Mouse (Mus musculus): ENCODE results near the gene Ryk. TPM values are rescaled to one million over a fixed set of nuclear protein-coding genes. Genes with fewer than 3 reads are reported as not detected.

Ryk gene
- 31.0 and 50.8 TPM in 2 replicates for polyA plus RNA-seq (2014; fragmentation: Nextera tagmentation; extraction: Ambion mirVana)

DNA sequence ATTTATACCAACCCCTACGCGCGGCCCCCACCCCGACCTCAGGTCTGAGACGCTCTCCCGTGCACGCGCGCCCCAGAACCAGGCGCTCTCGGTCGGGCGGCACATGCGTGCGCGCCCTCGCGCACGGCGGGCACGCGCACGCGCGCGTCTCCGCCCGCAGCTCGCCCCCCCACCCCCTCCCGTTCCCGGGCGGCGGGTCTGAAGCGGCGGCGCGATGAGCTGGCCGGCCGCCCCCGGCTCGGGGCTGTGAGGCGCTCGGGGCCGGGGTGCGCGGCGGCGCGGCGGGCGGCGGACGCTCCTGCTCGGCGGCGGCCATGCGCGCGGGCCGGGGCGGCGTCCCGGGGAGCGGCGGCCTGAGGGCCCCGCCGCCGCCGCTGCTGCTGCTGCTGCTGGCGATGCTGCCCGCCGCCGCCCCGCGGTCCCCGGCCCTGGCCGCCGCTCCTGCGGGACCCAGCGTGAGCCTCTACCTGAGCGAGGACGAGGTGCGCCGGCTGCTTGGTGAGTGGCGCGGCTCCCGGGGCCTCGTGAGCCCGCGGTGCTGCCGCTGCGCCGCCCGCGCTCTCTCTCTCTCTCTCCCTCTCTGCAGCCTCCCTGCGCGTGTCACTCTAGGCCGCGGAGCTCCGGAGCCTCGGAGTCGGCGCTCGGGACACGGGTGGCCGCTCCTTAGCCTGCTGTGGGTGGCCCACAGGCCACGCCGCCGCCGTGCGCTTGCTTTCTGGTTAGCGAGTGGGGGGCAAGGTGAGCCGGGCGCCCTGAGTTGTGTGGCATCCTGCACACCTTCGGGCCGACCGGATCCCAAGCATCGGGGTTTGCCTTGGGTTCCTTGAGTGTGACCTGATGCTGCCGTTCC lies at the start of gene Ryk:
TSS of gene Ryk (plus strand) at position 176 of the 850 bp plus-strand sequence.
- peak; percentile 89 for DNase-seq (ENCODE audit: low spot score)
- H3K27ac ChIP-seq (replicated peaks; ENCODE audit: low read depth, low read length) = peak within 1 kb of the TSS; percentile 81
- peak within 1 kb of the TSS; percentile 91 for H3K4me3 ChIP-seq (ENCODE audit: low read depth, low read length)
- peak; percentile 64 for ATAC-seq (replicated peaks; ENCODE audit: insufficient number of reproducible peaks, low FRiP score, low TSS enrichment, low read depth)
- H3K27me3 ChIP-seq (ENCODE audit: control insufficient read depth, insufficient read depth, low read length) = no peaks in the 10 kb centered on the region
- WGBS = under 1% methylated on average over 69 of the region's 119 CpGs
- no peaks in the 10 kb centered on the region for H3K36me3 ChIP-seq (replicated peaks; ENCODE audit: control insufficient read depth, insufficient read depth, low read depth, low read length)
- no peaks in the 10 kb centered on the region for H3K9me3 ChIP-seq (replicated peaks; ENCODE audit: control insufficient read depth, low read length)
- H3K9ac ChIP-seq (replicated peaks; ENCODE audit: low read length) = peak within 1 kb of the TSS; percentile 98
- 0 out of 2 replicates have a peak, but pooled peaks cover 3% of the 10 kb centered on the region for H3K4me1 ChIP-seq (ENCODE audit: control insufficient read depth, insufficient read depth, low read length)
- peak within 1 kb of the TSS; percentile 77 for H3K4me2 ChIP-seq (ENCODE audit: low read depth, low read length)

DNA sequence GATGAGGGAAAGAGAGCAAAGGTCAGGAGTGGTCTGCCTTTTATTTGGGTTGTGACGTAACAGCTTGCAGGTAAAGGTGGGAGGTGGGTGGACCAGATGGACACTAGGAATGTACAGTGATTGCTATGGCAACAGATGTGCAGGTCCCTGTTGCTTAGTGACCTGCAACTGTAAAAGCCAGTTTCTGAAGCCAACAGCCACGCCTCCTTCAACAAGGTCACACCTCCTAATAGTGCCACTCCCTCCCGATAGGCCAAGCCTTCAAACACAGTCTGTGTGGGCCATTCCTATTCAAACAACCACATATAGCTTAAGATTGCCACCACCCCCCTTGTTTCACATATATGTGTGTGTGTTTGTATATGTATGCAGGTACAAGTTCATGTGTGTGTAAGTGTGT lies 45.2 kb upstream of the Ryk start:
- Histone ChIP-seq H3K27me3 (ENCODE audit: control insufficient read depth, insufficient read depth, low read length) (no peaks in the 10 kb centered on the region), H3K4me3 (ENCODE audit: low read depth, low read length) (no peak overlapping the region), H3K27ac (replicated peaks; ENCODE audit: low read depth, low read length) (no peak overlapping the region), H3K36me3 (replicated peaks; ENCODE audit: control insufficient read depth, insufficient read depth, low read depth, low read length) (no peaks in the 10 kb centered on the region), H3K4me1 (ENCODE audit: control insufficient read depth, insufficient read depth, low read length) (no peaks in the 10 kb centered on the region), H3K9ac (replicated peaks; ENCODE audit: low read length) (no peak overlapping the region), H3K4me2 (ENCODE audit: low read depth, low read length) (no peak overlapping the region), H3K9me3 (replicated peaks; ENCODE audit: control insufficient read depth, low read length) (no peaks in the 10 kb centered on the region)
- DNase-seq (ENCODE audit: low spot score) = no peak
- WGBS = 68% methylated on average over 3 of the region's 3 CpGs
- no peak for ATAC-seq (replicated peaks; ENCODE audit: insufficient number of reproducible peaks, low FRiP score, low TSS enrichment, low read depth)

DNA sequence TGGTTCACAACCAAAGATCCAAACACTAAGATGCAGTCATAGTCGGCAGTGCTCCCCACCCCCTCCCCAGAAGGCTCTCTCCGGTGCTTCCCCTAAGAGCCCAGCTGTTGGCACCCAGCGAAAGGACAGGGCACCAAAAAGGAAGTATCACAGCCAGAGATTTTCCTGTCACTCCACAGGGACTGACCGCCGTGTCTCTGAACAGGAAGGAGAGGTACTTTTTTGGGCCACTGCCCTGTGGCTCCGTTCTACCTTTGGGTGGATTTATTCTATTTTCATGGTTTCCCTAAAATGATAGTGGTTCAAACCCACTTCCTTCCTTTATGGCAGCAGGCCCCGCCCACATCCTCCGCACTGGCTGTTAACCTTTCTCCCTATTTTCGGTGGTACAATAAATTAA lies 42.9 kb upstream of the Ryk start:
- Histone ChIP-seq H3K4me3 (ENCODE audit: low read depth, low read length) (no peak overlapping the region), H3K9me3 (replicated peaks; ENCODE audit: control insufficient read depth, low read length) (no peaks in the 10 kb centered on the region), H3K4me2 (ENCODE audit: low read depth, low read length) (no peak overlapping the region), H3K4me1 (ENCODE audit: control insufficient read depth, insufficient read depth, low read length) (no peaks in the 10 kb centered on the region), H3K36me3 (replicated peaks; ENCODE audit: control insufficient read depth, insufficient read depth, low read depth, low read length) (no peaks in the 10 kb centered on the region), H3K27ac (replicated peaks; ENCODE audit: low read depth, low read length) (no peak overlapping the region), H3K27me3 (ENCODE audit: control insufficient read depth, insufficient read depth, low read length) (no peaks in the 10 kb centered on the region), H3K9ac (replicated peaks; ENCODE audit: low read length) (no peak overlapping the region)
- no peak for DNase-seq (ENCODE audit: low spot score)
- ATAC-seq (replicated peaks; ENCODE audit: insufficient number of reproducible peaks, low FRiP score, low TSS enrichment, low read depth) = no peak
- WGBS = 70% methylated on average over 9 of the region's 9 CpGs

- Histone ChIP-seq H3K4me1 (ENCODE audit: control insufficient read depth, insufficient read depth, low read length) (no peaks in the 10 kb centered on the region), H3K9ac (replicated peaks; ENCODE audit: low read length) (no peak overlapping the region), H3K4me3 (ENCODE audit: low read depth, low read length) (no peak overlapping the region), H3K27me3 (ENCODE audit: control insufficient read depth, insufficient read depth, low read length) (no peaks in the 10 kb centered on the region), H3K27ac (replicated peaks; ENCODE audit: low read depth, low read length) (no peak overlapping the region), H3K4me2 (ENCODE audit: low read depth, low read length) (no peak overlapping the region), H3K9me3 (replicated peaks; ENCODE audit: control insufficient read depth, low read length) (no peaks in the 10 kb centered on the region), H3K36me3 (replicated peaks; ENCODE audit: control insufficient read depth, insufficient read depth, low read depth, low read length) (no peaks in the 10 kb centered on the region)
- no peak for DNase-seq (ENCODE audit: low spot score)
- WGBS = 74% methylated on average over 14 of the region's 15 CpGs
- ATAC-seq (replicated peaks; ENCODE audit: insufficient number of reproducible peaks, low FRiP score, low TSS enrichment, low read depth) = no peak
Observed at GRCm38 (mm10) chr9:102792836-102793235, 41.9 kb upstream of the Ryk start.

- no peak for ATAC-seq (replicated peaks; ENCODE audit: insufficient number of reproducible peaks, low FRiP score, low TSS enrichment, low read depth)
- Histone ChIP-seq H3K27ac (replicated peaks; ENCODE audit: low read depth, low read length) (no peak overlapping the region), H3K4me2 (ENCODE audit: low read depth, low read length) (no peak overlapping the region), H3K4me3 (ENCODE audit: low read depth, low read length) (no peak overlapping the region), H3K27me3 (ENCODE audit: control insufficient read depth, insufficient read depth, low read length) (no peaks in the 10 kb centered on the region), H3K9me3 (replicated peaks; ENCODE audit: control insufficient read depth, low read length) (no peaks in the 10 kb centered on the region), H3K4me1 (ENCODE audit: control insufficient read depth, insufficient read depth, low read length) (no peaks in the 10 kb centered on the region), H3K36me3 (replicated peaks; ENCODE audit: control insufficient read depth, insufficient read depth, low read depth, low read length) (no peaks in the 10 kb centered on the region), H3K9ac (replicated peaks; ENCODE audit: low read length) (no peak overlapping the region)
- DNase-seq (ENCODE audit: low spot score) = no peak
- 64% methylated on average over 12 of the region's 12 CpGs for WGBS
Observed at GRCm38 (mm10) chr9:102793286-102793809, 41.4 kb upstream of the Ryk start.

DNA sequence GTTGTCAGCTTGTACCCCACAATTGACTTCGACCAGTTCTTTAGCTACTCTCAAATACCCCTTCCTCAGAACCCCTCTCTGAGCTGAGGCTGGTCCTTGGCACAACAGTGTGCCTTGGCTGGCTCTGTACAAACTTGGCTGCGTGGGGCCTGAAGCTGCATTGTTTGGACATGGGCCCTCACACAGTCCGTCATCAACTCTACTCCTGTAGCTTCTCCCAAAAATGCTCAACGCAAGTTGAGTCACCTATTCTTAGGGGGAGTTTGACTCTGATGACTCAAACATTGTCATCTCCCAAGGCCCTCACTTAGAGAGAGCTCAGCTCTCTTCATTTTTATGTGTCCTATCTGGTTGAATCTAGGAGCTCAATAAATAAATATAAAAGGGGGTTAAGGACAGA lies 36.3 kb upstream of the Ryk start:
- H3K27ac ChIP-seq (replicated peaks; ENCODE audit: low read depth, low read length) = no peak overlapping the region
- 82% methylated on average over 4 of the region's 4 CpGs for WGBS

GRCm38 (mm10) chr9:102806056-102806573 lies 28.6 kb upstream of the Ryk start:
- no peak overlapping the region for H3K9ac ChIP-seq (replicated peaks; ENCODE audit: low read length)
- no peaks in the 10 kb centered on the region for H3K27me3 ChIP-seq (ENCODE audit: control insufficient read depth, insufficient read depth, low read length)
- H3K4me2 ChIP-seq (ENCODE audit: low read depth, low read length) = no peak overlapping the region
- no peak overlapping the region for H3K4me3 ChIP-seq (ENCODE audit: low read depth, low read length)
- no peak overlapping the region for H3K27ac ChIP-seq (replicated peaks; ENCODE audit: low read depth, low read length)
- ATAC-seq (replicated peaks; ENCODE audit: insufficient number of reproducible peaks, low FRiP score, low TSS enrichment, low read depth) = no peak
- H3K36me3 ChIP-seq (replicated peaks; ENCODE audit: control insufficient read depth, insufficient read depth, low read depth, low read length) = no peaks in the 10 kb centered on the region
- no peaks in the 10 kb centered on the region for H3K9me3 ChIP-seq (replicated peaks; ENCODE audit: control insufficient read depth, low read length)
- no peak for DNase-seq (ENCODE audit: low spot score)
- WGBS = 77% methylated on average over 10 of the region's 10 CpGs
- H3K4me1 ChIP-seq (ENCODE audit: control insufficient read depth, insufficient read depth, low read length) = no peaks in the 10 kb centered on the region

More for the DNA sequence above, 36.3 kb upstream of the Ryk start:
- H3K4me3 ChIP-seq (ENCODE audit: low read depth, low read length) = no peak overlapping the region
- no peak for DNase-seq (ENCODE audit: low spot score)
- H3K4me1 ChIP-seq (ENCODE audit: control insufficient read depth, insufficient read depth, low read length) = no peaks in the 10 kb centered on the region
- no peak overlapping the region for H3K4me2 ChIP-seq (ENCODE audit: low read depth, low read length)
- no peak overlapping the region for H3K9ac ChIP-seq (replicated peaks; ENCODE audit: low read length)
- H3K9me3 ChIP-seq (replicated peaks; ENCODE audit: control insufficient read depth, low read length) = no peaks in the 10 kb centered on the region
- no peak for ATAC-seq (replicated peaks; ENCODE audit: insufficient number of reproducible peaks, low FRiP score, low TSS enrichment, low read depth)
- H3K36me3 ChIP-seq (replicated peaks; ENCODE audit: control insufficient read depth, insufficient read depth, low read depth, low read length) = no peaks in the 10 kb centered on the region
- no peaks in the 10 kb centered on the region for H3K27me3 ChIP-seq (ENCODE audit: control insufficient read depth, insufficient read depth, low read length)

GRCm38 (mm10) chr9:102811192-102811591 lies 23.5 kb upstream of the Ryk start:
- Histone ChIP-seq H3K4me2 (ENCODE audit: low read depth, low read length) (no peak overlapping the region), H3K4me3 (ENCODE audit: low read depth, low read length) (no peak overlapping the region), H3K27ac (replicated peaks; ENCODE audit: low read depth, low read length) (no peak overlapping the region), H3K4me1 (ENCODE audit: control insufficient read depth, insufficient read depth, low read length) (no peaks in the 10 kb centered on the region), H3K27me3 (ENCODE audit: control insufficient read depth, insufficient read depth, low read length) (no peaks in the 10 kb centered on the region), H3K36me3 (replicated peaks; ENCODE audit: control insufficient read depth, insufficient read depth, low read depth, low read length) (no peaks in the 10 kb centered on the region), H3K9me3 (replicated peaks; ENCODE audit: control insufficient read depth, low read length) (no peaks in the 10 kb centered on the region), H3K9ac (replicated peaks; ENCODE audit: low read length) (no peak overlapping the region)
- 77% methylated on average over 5 of the region's 5 CpGs for WGBS
- DNase-seq (ENCODE audit: low spot score) (no peak), ATAC-seq (replicated peaks; ENCODE audit: insufficient number of reproducible peaks, low FRiP score, low TSS enrichment, low read depth) (no peak)

Data from embryonic facial prominence, embryonic 11.5 days (tissue).